Mouse (Mus musculus) lung, postnatal 25 days (tissue): Measurements from ENCODE around the gene Esp24.
"Not testable (repeated sequence)": the region's sequence is repeated elsewhere in the genome, so short reads cannot be mapped to it uniquely, and the experiment has no call there.

Experiments
- DNase-seq: peaks from one replicate; pipeline ENCODE4 v3.0.0; 2022; ENCODE audit warnings: low spot score

Esp24 gene

GRCm38 (mm10) chr17:39036395-39036794, at the start of gene Esp24:
Gene Esp24, plus strand, starts transcription at chr17:39036695.
- DNase-seq, result not testable (repeated sequence)

- no peak for DNase-seq
Observed at GRCm38 (mm10) chr17:39009846-39010245, 26.6 kb upstream of the Esp24 start.

DNA sequence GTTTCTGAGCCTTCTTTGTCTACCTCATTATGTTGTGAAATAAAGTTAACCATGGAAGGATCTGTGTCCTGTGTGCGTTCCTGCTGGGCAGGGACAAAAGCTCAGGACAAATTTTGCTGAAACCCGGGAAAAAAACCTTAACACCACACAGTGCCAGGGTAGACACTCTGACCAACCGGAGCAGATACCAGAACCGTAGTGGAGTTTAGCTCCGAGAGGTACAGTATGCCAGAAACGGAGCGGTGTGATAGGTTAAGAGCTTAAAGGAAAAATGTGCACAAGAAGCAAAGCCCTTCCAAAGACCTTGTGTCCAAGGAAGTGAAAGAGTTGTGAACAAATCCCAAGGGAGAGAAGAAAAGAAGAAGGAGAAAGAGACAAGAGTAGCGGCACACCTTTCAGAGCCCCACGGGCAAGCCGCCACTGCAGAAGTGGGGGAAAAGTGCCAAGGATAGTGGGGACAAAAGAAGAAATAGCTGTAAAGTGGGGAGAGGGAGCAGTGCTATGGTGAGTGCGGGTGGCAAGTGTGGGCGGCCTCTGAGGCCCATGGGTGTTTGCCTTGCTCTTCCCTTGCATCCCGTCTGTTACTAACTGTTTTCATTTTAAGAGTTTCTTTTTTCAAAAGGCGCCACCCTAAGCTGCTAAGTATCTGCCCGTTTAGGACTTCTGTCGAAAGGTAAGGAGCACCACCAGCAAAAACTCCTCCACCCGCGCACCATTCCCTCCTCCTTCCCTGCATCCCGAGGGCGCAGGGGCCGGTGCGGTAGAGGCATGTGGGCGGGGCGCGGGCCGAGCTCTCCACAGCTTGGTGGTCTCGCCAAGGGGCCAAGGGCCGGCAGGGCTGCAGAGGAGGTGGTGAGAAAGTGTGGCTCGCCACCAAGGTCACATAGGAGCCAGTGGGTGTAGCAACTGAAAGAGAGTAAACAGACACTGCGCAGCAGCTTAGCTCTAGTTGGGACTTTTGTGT, 25.5 kb upstream of the Esp24 start:
- DNase-seq, result no peak

- no peak for DNase-seq
Observed at GRCm38 (mm10) chr17:39017184-39017583, 19.3 kb upstream of the Esp24 start.

GRCm38 (mm10) chr17:39043241-39043640, 6.7 kb downstream of the Esp24 start, which contains the start of gene Gm21903:
Gene Gm21903, minus strand, starts transcription at chr17:39043341.
- no peak for DNase-seq

GRCm38 (mm10) chr17:39063641-39064040, 27.1 kb downstream of the Esp24 start:
- DNase-seq, result no peak

- no peak for DNase-seq
Observed at GRCm38 (mm10) chr17:39076937-39077336, 40.4 kb downstream of the Esp24 start, which contains the start of gene Esp23. Gene Esp23, minus strand, starts transcription at chr17:39077037.
